Mouse (Mus musculus): ENCODE data around the gene Zbtb21. TPM values are rescaled to one million over a fixed set of nuclear protein-coding genes. Genes with fewer than 3 reads are reported as not detected.

Zbtb21 gene
- polyA plus RNA-seq, 1 experiment from 2014 or later = 12.6 TPM

- Histone ChIP-seq H3K9me3 (replicated peaks) (no peaks in the 10 kb centered on the region), H3K9ac (no peak overlapping the region), H3K36me3 (ENCODE audit: poor library complexity, severe bottlenecking) (no peaks in the 10 kb centered on the region), H3K4me2 (no peak overlapping the region), H3K4me3 (no peak overlapping the region), H3K27me3 (no peaks in the 10 kb centered on the region), H3K27ac (no peak overlapping the region), H3K4me1 (no peaks in the 10 kb centered on the region)
- no peak for ATAC-seq
These were observed 49.5 kb downstream of the Zbtb21 start for GRCm38 (mm10) chr16:97912873-97913272.

GRCm38 (mm10) chr16:97909356-97909755, 53.1 kb downstream of the Zbtb21 start:
- H3K36me3 ChIP-seq (ENCODE audit: poor library complexity, severe bottlenecking) = no peaks in the 10 kb centered on the region
- no peaks in the 10 kb centered on the region for H3K27me3 ChIP-seq
- no peaks in the 10 kb centered on the region for H3K9me3 ChIP-seq (replicated peaks)
- H3K4me1 ChIP-seq = no peaks in the 10 kb centered on the region
- H3K4me3 ChIP-seq = no peak overlapping the region
- no peak overlapping the region for H3K4me2 ChIP-seq
- ATAC-seq = no peak
- H3K9ac ChIP-seq = no peak overlapping the region
- 89% methylated on average over 1 of the region's 1 CpGs for WGBS
- no peak overlapping the region for H3K27ac ChIP-seq

GRCm38 (mm10) chr16:97907496-97907895, 54.9 kb downstream of the Zbtb21 start:
- 86% methylated on average over 6 of the region's 6 CpGs for WGBS
- no peak overlapping the region for H3K9ac ChIP-seq
- H3K4me2 ChIP-seq = no peak overlapping the region
- H3K4me3 ChIP-seq = no peak overlapping the region
- H3K36me3 ChIP-seq (ENCODE audit: poor library complexity, severe bottlenecking) = no peaks in the 10 kb centered on the region
- H3K27me3 ChIP-seq = no peaks in the 10 kb centered on the region
- H3K9me3 ChIP-seq (replicated peaks) = no peaks in the 10 kb centered on the region
- no peaks in the 10 kb centered on the region for H3K4me1 ChIP-seq
- ATAC-seq = no peak
- H3K27ac ChIP-seq = no peak overlapping the region

GRCm38 (mm10) chr16:97906337-97906736, 56.1 kb downstream of the Zbtb21 start:
- Histone ChIP-seq H3K27ac (no peak overlapping the region), H3K9ac (no peak overlapping the region), H3K9me3 (replicated peaks) (no peaks in the 10 kb centered on the region), H3K36me3 (ENCODE audit: poor library complexity, severe bottlenecking) (no peaks in the 10 kb centered on the region), H3K4me2 (no peak overlapping the region), H3K4me1 (no peaks in the 10 kb centered on the region), H3K4me3 (no peak overlapping the region), H3K27me3 (no peaks in the 10 kb centered on the region)
- ATAC-seq = no peak

GRCm38 (mm10) chr16:97905449-97905991, 56.9 kb downstream of the Zbtb21 start:
- no peak for ATAC-seq
- WGBS = 63% methylated on average over 2 of the region's 2 CpGs

GRCm38 (mm10) chr16:97904035-97904434, 58.4 kb downstream of the Zbtb21 start:
- Histone ChIP-seq H3K9me3 (replicated peaks) (no peaks in the 10 kb centered on the region), H3K4me3 (no peak overlapping the region), H3K36me3 (ENCODE audit: poor library complexity, severe bottlenecking) (no peaks in the 10 kb centered on the region), H3K9ac (no peak overlapping the region), H3K4me1 (no peaks in the 10 kb centered on the region), H3K27ac (no peak overlapping the region), H3K27me3 (no peaks in the 10 kb centered on the region), H3K4me2 (no peak overlapping the region)
- no peak for ATAC-seq
- WGBS = 82% methylated on average over 3 of the region's 3 CpGs

More at GRCm38 (mm10) chr16:97905449-97905991, 56.9 kb downstream of the Zbtb21 start:
- no peak overlapping the region for H3K27ac ChIP-seq
- H3K4me3 ChIP-seq = no peak overlapping the region
- H3K9me3 ChIP-seq (replicated peaks) = no peaks in the 10 kb centered on the region
- no peaks in the 10 kb centered on the region for H3K27me3 ChIP-seq
- no peaks in the 10 kb centered on the region for H3K36me3 ChIP-seq (ENCODE audit: poor library complexity, severe bottlenecking)
- no peak overlapping the region for H3K4me2 ChIP-seq
- no peak overlapping the region for H3K9ac ChIP-seq
- H3K4me1 ChIP-seq = no peaks in the 10 kb centered on the region

GRCm38 (mm10) chr16:97897346-97898024, 64.9 kb downstream of the Zbtb21 start:
- Histone ChIP-seq H3K27me3 (no peaks in the 10 kb centered on the region), H3K9me3 (replicated peaks) (no peaks in the 10 kb centered on the region), H3K36me3 (ENCODE audit: poor library complexity, severe bottlenecking) (no peaks in the 10 kb centered on the region), H3K4me3 (no peak overlapping the region), H3K27ac (no peak overlapping the region), H3K9ac (no peak overlapping the region), H3K4me1 (no peaks in the 10 kb centered on the region), H3K4me2 (no peak overlapping the region)
- no peak for ATAC-seq
- 84% methylated on average over 5 of the region's 5 CpGs for WGBS

Other genes starting within 250 kb of the Zbtb21 start
- gene Ripk4, start 198.8 kb downstream of the Zbtb21 start, polyA plus RNA-seq (2015; fragmentation: Nextera tagmentation; extraction: Ambion mirVana) = 0.25 and 0.33 TPM in 2 replicates
- 16.8 and 17.2 TPM in 2 replicates for gene Prdm15, start 110.8 kb downstream of the Zbtb21 start, polyA plus RNA-seq (2015; fragmentation: Nextera tagmentation; extraction: Ambion mirVana)
- gene C2cd2, start within 50 bp of the Zbtb21 start, polyA plus RNA-seq (2015; fragmentation: Nextera tagmentation; extraction: Ambion mirVana) = 10.0 and 11.2 TPM in 2 replicates
- gene B230307C23Rik, start 34.7 kb upstream of the Zbtb21 start, polyA plus RNA-seq (2015; fragmentation: Nextera tagmentation; extraction: Ambion mirVana) = 18.2 and 25.3 TPM in 2 replicates
- gene A630089N07Rik, start 119.8 kb upstream of the Zbtb21 start, polyA plus RNA-seq (2015; fragmentation: Nextera tagmentation; extraction: Ambion mirVana) = 21.7 and 23.6 TPM in 2 replicates